8 mouse cellular contexts compared by ENCODE assay signal in the genomic region with DNA sequence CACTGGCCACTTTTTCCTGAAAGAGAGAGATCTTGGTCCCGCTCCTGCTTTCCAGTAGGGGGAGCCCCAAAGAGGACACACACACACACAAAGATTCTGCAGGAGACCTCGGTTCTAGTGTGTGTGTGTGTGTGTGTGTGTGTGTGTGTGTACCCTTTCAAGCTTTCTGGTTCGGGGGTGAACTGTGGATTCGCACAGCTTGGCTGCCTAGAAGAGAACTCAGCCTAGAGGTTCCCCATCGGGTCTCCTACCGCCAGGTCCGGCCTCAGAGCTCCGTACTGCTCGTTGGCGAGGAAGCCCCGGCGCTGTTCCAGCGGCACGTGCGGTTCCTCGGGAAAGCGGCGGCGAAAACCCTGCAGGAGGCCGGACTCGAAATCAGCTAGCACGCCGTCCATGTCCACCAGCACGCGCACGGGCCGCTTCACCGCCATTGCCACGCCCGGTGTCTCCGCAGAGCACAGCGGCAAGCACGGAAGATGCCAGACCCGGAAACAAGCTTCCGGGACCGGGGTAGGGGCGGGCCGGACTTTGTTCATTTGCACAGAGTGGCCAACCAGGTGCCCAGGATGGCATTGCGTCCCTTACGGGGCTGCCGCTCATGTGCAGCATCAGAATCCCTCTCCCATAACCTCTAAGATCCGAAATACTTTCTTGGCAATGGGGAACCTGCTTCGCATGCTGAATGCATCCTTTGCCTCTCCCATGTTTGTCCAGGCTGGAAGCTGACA. TPM values are rescaled to one million over a fixed set of nuclear protein-coding genes. Genes with fewer than 3 reads are reported as not detected.
DNase-seq lines count a peak whose midpoint lies in the region; ATAC-seq lines count a peak whose summit lies in the region.

Gene Nt5c, minus strand, starts transcription at position 507 of the 728 bp plus-strand sequence.

- H3K27me3 ChIP-seq in intestine, embryonic 15.5 days (replicated peaks), result no peaks in the 10 kb centered on the region

- intact Hi-C loops in gastrocnemius, postnatal 36 days (cut with DNase I), result no loop called here
- intact Hi-C loops in left cerebral cortex, postnatal 14 days (cut with DNase I), result loop anchor here (2.0 to 10.0 kb wide), 2 partner anchors 45 to 113 kb away; partner anchors contain the start of genes Gga3, Mrps7 and Sumo2

- under 1% methylated on average over 43 of the region's 43 CpGs for WGBS in intestine, embryonic 15.5 days

- ATAC-seq in intestine, embryonic 15.5 days, result peak; percentile 94
- ATAC-seq in megakaryocyte-erythroid progenitor cell, adult 5-6 weeks (replicated peaks; ENCODE audit: low FRiP score, low TSS enrichment, poor library complexity, severe bottlenecking), result peak; percentile 94

- no peaks in the 10 kb centered on the region for H3K36me3 ChIP-seq in intestine, embryonic 15.5 days

- DNase-seq in adrenal gland, adult 2 months, result peak; percentile 92
- DNase-seq in embryo, embryonic 11.5 days (ENCODE audit: low read depth, low spot score), result peak; percentile 55
- DNase-seq in gastrocnemius, postnatal 36 days, result peak; percentile 72
- DNase-seq in left cerebral cortex, postnatal 14 days (ENCODE audit: low spot score in 2 of 2), result peak; percentile 84 to 91
- DNase-seq in right cerebral cortex, postnatal 14 days, result peak; percentile 81
- DNase-seq in urinary bladder, postnatal 25 days (ENCODE audit: low spot score), result peak; percentile 70

- peak within 1 kb of the TSS; percentile 87 for H3K27ac ChIP-seq in intestine, embryonic 15.5 days

- no peaks in the 10 kb centered on the region for H3K9me3 ChIP-seq in intestine, embryonic 15.5 days

- H3K4me1 ChIP-seq in intestine, embryonic 15.5 days (replicated peaks), result peaks cover 14% of the 10 kb centered on the region

- peak within 1 kb of the TSS; percentile 88 for H3K4me2 ChIP-seq in intestine, embryonic 15.5 days (replicated peaks)

- H3K9ac ChIP-seq in intestine, embryonic 15.5 days, result peak within 1 kb of the TSS; percentile 76

- H3K4me3 ChIP-seq in intestine, embryonic 15.5 days (replicated peaks), result peak within 1 kb of the TSS; percentile 72

RNA-seq across cellular contexts. Expression of gene Nt5c, which starts in this region (rescaled TPM):
- 100 to 1,000 TPM; 124 to 154 TPM for total RNA-seq in adrenal gland, adult 2 months (2021)
- 68.4 and 73.4 TPM in 2 replicates for polyA plus RNA-seq in adrenal gland, adult 2 months (2012; rRNA removed)
- total RNA-seq in gastrocnemius, postnatal 36 days (2021), result 1 to 10 TPM; 6.5 to 9.2 TPM
- polyA plus RNA-seq in intestine, embryonic 15.5 days (2015; fragmentation: Nextera tagmentation; extraction: Ambion mirVana), result 143 and 148 TPM in 2 replicates
- total RNA-seq in left cerebral cortex, postnatal 14 days (2021), result 10 to 100 TPM; 75.9 TPM
- total RNA-seq in megakaryocyte-erythroid progenitor cell, adult 5-6 weeks (2014; fragmentation: Nextera tagmentation), result 81.6 and 117 TPM in 2 replicates
- 79.8 and 101 TPM in 2 replicates for total RNA-seq in megakaryocyte-erythroid progenitor cell, adult 5-6 weeks (2017)

Comparison
In these comparisons a context has a peak if more than half of its experiments do, and no peak if none do; other contexts are left out.
1. Peak in every context shown above with its lines: DNase-seq, ATAC-seq, H3K4me3 ChIP-seq and H3K27ac ChIP-seq.
2. RNA of gene Nt5c (total RNA-seq): 124 to 154 TPM in adrenal gland, adult 2 months, 79.8 to 117 TPM in megakaryocyte-erythroid progenitor cell, adult 5-6 weeks and 75.9 TPM in left cerebral cortex, postnatal 14 days; 6.5 to 9.2 TPM in gastrocnemius, postnatal 36 days; every median in the first group is over 4 times any median in the second.